Mouse (Mus musculus) embryonic facial prominence, embryonic 11.5 days (tissue): ENCODE results near the gene Ywhah. TPM values are rescaled to one million over a fixed set of nuclear protein-coding genes. Genes with fewer than 3 reads are reported as not detected.

Experiments
- ATAC-seq: fragments of 200-750 bp; cut with Nextera tagmentation; replicated peaks from 2 replicates; pipeline ENCODE4 v1.8.0; 2017; ENCODE audit warnings: low read depth; ENCODE audit not compliant: insufficient number of reproducible peaks, low FRiP score, low TSS enrichment
- DNase-seq: peaks from one replicate; pipeline ENCODE4 v3.0.0-alpha.2; 2015; ENCODE audit warnings: low spot score
- H3K27ac ChIP-seq: fragments of 300-500 bp; sonication (generic); replicated peaks from 2 replicates; pipeline ENCODE4 v1.5.1; 2014; ENCODE audit warnings: mild to moderate bottlenecking, low read depth, low read length, control low read depth
- H3K27me3 ChIP-seq: fragments of 300-500 bp; sonication (generic); 2 replicates; pipeline ENCODE4 v1.6.1; 2014; ENCODE audit warnings: mild to moderate bottlenecking, low read length, moderate library complexity, mixed read lengths; ENCODE audit not compliant: control insufficient read depth, insufficient read depth
- H3K36me3 ChIP-seq: fragments of 300-500 bp; sonication (generic); replicated peaks from 2 replicates; pipeline ENCODE4 v1.6.1; 2014; ENCODE audit warnings: low read depth, mild to moderate bottlenecking, low read length, moderate library complexity, mixed read lengths; ENCODE audit not compliant: control insufficient read depth, insufficient read depth
- H3K4me1 ChIP-seq: fragments of 300-500 bp; sonication (generic); 2 replicates; pipeline ENCODE4 v1.6.1; 2014; ENCODE audit warnings: low read length, mixed read lengths; ENCODE audit not compliant: control insufficient read depth, insufficient read depth
- H3K4me2 ChIP-seq: fragments of 300-500 bp; sonication (generic); 2 replicates; pipeline ENCODE4 v1.6.1; 2014; ENCODE audit warnings: low read depth, mild to moderate bottlenecking, control low read depth, low read length, moderate library complexity
- H3K4me3 ChIP-seq: fragments of 300-500 bp; sonication (generic); 2 replicates; pipeline ENCODE4 v1.5.1; 2014; ENCODE audit warnings: low read depth, low read length, control low read depth
- H3K9ac ChIP-seq: fragments of 300-500 bp; sonication (generic); replicated peaks from 2 replicates; pipeline ENCODE4 v1.6.1; 2014; ENCODE audit warnings: mild to moderate bottlenecking, control low read depth, low read length
- H3K9me3 ChIP-seq: fragments of 300-500 bp; sonication (generic); replicated peaks from 2 replicates; pipeline ENCODE4 v1.6.1; 2016; ENCODE audit warnings: mild to moderate bottlenecking, low read length, inconsistent platforms, mixed read lengths; ENCODE audit not compliant: control insufficient read depth
- WGBS: fragments of 180-500 bp; shearing (Covaris S2); extraction: QIAGEN DNeasy Blood & Tissue Kit; methylation state at CpG from one replicate; pipeline ENCODE4 v1.1.7; 2014; 5-methylcytosine and 5-hydroxymethylcytosine counted together
- polyA plus RNA-seq: library from polyadenylated mRNA; unstranded; fragments of >200 nt; fragmentation: Nextera tagmentation; extraction: Ambion mirVana; gene quantifications from 2 replicates; pipeline ENCODE4 v1.2.1, GENCODE M21; 2014

Ywhah gene
- polyA plus RNA-seq, 1 experiment from 2014 or later: 494 TPM

DNA sequence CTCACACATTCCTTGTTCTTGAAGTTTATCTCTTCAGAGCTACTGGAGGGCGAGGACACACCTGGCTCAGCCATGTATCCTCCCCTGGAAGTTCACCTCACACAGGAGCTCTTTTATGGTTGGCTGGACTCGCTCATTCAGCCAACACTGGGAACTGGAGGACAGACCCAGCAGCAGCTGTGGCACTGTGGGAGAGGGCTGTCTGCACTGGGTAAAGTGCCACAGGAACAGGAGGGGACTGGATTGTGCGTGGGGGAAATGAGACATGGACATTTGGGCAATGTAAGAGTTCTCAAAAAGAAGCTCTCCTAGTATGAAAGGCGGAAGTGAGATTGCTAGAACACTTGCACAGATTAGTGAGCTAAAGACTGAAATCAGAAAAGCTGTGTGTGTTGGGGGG, 22.9 kb upstream of the Ywhah start:
- no peak overlapping the region for H3K27ac ChIP-seq
- H3K27me3 ChIP-seq: no peaks in the 10 kb centered on the region
- no peak overlapping the region for H3K4me2 ChIP-seq
- H3K36me3 ChIP-seq: no peaks in the 10 kb centered on the region
- H3K9me3 ChIP-seq: no peaks in the 10 kb centered on the region
- no peak overlapping the region for H3K4me3 ChIP-seq
- H3K9ac ChIP-seq: no peak overlapping the region
- no peak for ATAC-seq
- no peaks in the 10 kb centered on the region for H3K4me1 ChIP-seq
- 85% methylated on average over 4 of the region's 4 CpGs for WGBS
- no peak for DNase-seq

DNA sequence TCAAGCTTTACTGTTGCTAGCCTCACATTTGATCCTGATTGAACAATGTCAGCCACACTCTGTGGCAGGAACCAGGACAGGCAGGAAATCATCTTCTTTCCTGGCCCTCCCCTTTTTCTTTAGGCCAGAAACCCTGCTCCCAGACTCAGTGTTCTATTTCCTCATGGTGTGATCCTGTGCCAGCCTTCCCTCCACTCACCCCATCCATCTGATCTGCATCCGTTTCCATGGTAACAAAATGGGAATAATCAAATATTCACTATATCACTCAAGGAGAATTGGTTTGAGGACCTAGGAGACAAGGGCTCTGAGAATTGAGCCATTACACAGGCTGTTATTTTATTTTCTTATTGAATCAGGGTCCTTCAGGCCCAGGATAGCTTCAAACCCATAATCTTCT, 22.1 kb upstream of the Ywhah start:
- Histone ChIP-seq H3K36me3 (no peaks in the 10 kb centered on the region), H3K27ac (no peak overlapping the region), H3K4me2 (no peak overlapping the region), H3K9ac (no peak overlapping the region), H3K4me1 (no peaks in the 10 kb centered on the region), H3K4me3 (no peak overlapping the region), H3K27me3 (no peaks in the 10 kb centered on the region), H3K9me3 (no peaks in the 10 kb centered on the region)
- ATAC-seq: no peak
- 90% methylated on average over 1 of the region's 1 CpGs for WGBS
- DNase-seq: no peak

DNA sequence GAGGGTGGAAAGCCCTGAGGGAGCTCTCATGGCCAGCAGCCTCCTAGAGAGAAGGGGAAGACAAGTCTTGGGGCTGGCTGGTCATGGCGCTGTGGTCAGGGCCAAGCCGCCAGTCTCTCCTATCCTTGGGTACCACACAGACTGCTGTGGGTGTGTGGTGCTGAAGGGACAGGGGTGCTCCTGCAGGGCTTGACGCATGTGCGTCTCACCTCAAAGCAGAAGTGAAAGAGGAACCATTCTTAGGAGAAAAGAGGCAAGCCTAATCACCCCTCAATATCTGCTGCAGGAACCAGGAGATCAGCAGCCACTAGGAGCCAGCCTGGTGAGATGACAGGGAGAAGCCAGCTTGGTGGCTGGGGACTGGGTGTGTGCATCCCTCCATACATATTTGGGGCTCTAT, 20.9 kb upstream of the Ywhah start:
- Histone ChIP-seq H3K36me3 (no peaks in the 10 kb centered on the region), H3K9ac (no peak overlapping the region), H3K27ac (no peak overlapping the region), H3K27me3 (no peaks in the 10 kb centered on the region), H3K9me3 (no peaks in the 10 kb centered on the region), H3K4me1 (no peaks in the 10 kb centered on the region), H3K4me2 (no peak overlapping the region), H3K4me3 (no peak overlapping the region)
- DNase-seq (no peak), ATAC-seq (no peak)
- 64% methylated on average over 4 of the region's 4 CpGs for WGBS

DNA sequence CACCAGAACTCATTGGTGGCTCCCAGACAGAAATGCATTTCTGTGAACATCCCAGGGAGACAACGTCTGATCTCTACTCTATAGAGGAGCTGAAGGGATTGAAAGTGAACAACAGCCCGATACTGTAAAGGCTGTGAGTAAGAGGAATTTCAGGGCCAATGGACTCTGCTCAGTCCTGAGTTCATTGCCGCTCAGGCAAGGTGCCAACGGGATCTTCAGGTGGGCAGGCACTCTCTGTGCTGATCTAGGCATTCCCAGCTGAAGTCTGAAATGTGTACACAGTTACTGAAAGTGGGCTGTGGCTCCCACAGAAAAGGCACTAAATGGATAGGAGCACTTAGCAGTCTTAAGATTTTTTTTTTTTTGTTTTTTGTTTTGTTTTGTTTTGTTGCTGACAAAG, 19.8 kb upstream of the Ywhah start:
- ATAC-seq: no peak
- Histone ChIP-seq H3K27ac (no peak overlapping the region), H3K9ac (no peak overlapping the region), H3K27me3 (no peaks in the 10 kb centered on the region), H3K4me3 (no peak overlapping the region), H3K9me3 (no peaks in the 10 kb centered on the region), H3K4me2 (no peak overlapping the region), H3K36me3 (no peaks in the 10 kb centered on the region), H3K4me1 (no peaks in the 10 kb centered on the region)
- WGBS: 84% methylated on average over 4 of the region's 4 CpGs
- no peak for DNase-seq

DNA sequence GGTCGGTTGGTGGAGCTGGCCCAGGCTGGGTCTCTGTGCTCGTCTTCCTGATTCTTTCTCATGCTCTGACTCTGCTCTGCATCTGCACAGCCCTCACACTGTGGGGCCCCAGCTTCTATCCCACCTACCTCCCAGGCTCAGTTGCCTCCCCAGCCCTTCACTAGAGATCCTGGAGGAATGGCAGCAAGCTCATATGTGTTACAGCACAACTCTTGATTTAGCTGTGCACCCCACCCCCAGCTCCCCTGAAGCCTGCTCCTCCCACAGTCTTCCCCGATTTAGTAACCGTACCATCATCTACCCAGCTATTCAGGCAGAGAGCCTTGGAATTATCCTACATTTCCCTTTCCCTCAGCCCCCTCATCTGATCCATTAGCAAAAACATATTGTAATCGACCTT, 17.5 kb upstream of the Ywhah start:
- H3K27me3 ChIP-seq: no peaks in the 10 kb centered on the region
- no peak overlapping the region for H3K4me3 ChIP-seq
- H3K9me3 ChIP-seq: no peaks in the 10 kb centered on the region
- H3K27ac ChIP-seq: no peak overlapping the region
- WGBS: 77% methylated on average over 5 of the region's 5 CpGs
- no peaks in the 10 kb centered on the region for H3K36me3 ChIP-seq
- H3K4me2 ChIP-seq: no peak overlapping the region
- no peak for DNase-seq
- no peak for ATAC-seq
- H3K4me1 ChIP-seq: no peaks in the 10 kb centered on the region
- H3K9ac ChIP-seq: no peak overlapping the region

DNA sequence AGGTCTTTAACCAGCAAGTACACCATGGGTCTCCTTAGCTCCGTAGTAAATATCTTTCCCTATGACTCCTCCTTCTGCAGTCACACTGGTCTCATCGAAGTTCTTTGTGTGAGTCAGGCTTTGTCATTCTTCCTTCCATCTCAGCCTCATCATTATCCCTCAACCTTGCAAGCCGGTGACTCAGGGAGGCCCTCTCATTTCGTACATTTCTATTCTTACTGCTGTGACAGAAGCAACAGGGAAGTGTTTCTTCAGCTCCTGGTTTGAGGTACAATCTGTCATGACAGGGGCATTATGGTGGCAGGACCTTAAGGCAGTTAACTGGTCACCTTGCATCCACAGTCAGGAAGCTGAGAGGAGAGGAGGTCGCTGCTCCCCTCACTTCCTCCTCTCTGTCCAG, 15.8 kb upstream of the Ywhah start:
- Histone ChIP-seq H3K9me3 (no peaks in the 10 kb centered on the region), H3K4me1 (no peaks in the 10 kb centered on the region), H3K27ac (no peak overlapping the region), H3K4me2 (no peak overlapping the region), H3K9ac (no peak overlapping the region), H3K4me3 (no peak overlapping the region), H3K27me3 (no peaks in the 10 kb centered on the region), H3K36me3 (no peaks in the 10 kb centered on the region)
- WGBS: 83% methylated on average over 5 of the region's 5 CpGs
- no peak for ATAC-seq
- no peak for DNase-seq

DNA sequence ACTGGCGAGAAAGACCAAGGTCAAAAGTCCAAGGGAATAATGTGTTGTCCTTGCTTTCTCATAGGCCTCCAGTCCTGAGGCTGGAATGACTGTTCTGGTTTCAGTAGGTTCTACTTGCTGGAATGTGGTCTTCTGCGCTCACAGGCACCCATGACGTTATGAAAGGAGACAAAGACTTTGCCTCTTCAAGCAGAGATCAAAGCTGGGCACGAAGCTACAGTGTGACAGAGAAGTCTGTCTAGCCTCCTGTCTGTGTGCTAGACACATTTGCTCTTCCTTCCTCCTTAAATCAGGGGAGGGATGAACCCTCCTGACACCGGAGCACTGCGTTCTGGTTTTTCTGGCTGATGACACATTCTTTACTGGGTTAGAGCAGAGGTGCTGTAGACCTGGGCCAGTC, 15.1 kb upstream of the Ywhah start:
- H3K4me1 ChIP-seq: no peaks in the 10 kb centered on the region
- H3K9ac ChIP-seq: no peak overlapping the region
- 81% methylated on average over 6 of the region's 6 CpGs for WGBS
- no peak for ATAC-seq
- H3K4me3 ChIP-seq: no peak overlapping the region
- no peak overlapping the region for H3K27ac ChIP-seq
- no peak overlapping the region for H3K4me2 ChIP-seq
- H3K36me3 ChIP-seq: no peaks in the 10 kb centered on the region
- H3K9me3 ChIP-seq: no peaks in the 10 kb centered on the region
- no peak for DNase-seq
- H3K27me3 ChIP-seq: no peaks in the 10 kb centered on the region

DNA sequence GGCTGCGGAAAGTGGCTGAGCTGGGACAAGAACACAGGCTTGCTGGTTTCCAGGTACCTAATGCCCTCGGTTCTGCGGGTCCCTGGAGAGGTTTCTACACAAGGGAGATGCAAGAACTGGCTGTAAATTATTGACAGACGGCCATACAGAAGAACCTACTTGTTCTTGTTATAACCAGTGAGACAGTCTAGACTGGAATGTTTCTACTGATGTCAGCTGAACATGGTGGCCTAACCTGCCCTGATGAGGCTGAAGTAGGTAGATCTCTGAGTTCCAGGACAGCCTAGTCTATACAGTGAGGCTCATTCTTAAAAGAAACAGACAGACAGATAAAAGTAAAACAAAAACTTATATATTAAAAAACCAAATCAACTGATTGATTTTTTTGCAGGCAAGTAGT, 14.5 kb upstream of the Ywhah start:
- no peaks in the 10 kb centered on the region for H3K4me1 ChIP-seq
- no peak for DNase-seq
- no peak overlapping the region for H3K27ac ChIP-seq
- no peaks in the 10 kb centered on the region for H3K27me3 ChIP-seq
- H3K4me3 ChIP-seq: no peak overlapping the region
- H3K4me2 ChIP-seq: no peak overlapping the region
- no peaks in the 10 kb centered on the region for H3K36me3 ChIP-seq
- ATAC-seq: no peak
- H3K9me3 ChIP-seq: no peaks in the 10 kb centered on the region
- whole genome bisulfite sequencing: 81% methylated on average over 4 of the region's 4 CpGs
- H3K9ac ChIP-seq: no peak overlapping the region
